Mouse (Mus musculus): ENCODE results near the gene Npw. TPM values are rescaled to one million over a fixed set of nuclear protein-coding genes. Genes with fewer than 3 reads are reported as not detected.

The Npw gene
- polyA plus RNA-seq, 1 experiment from 2014 or later: not detected

Other genes starting within 250 kb of the Npw start
- gene Rnps1, start 243.9 kb downstream of the Npw start, polyA plus RNA-seq (2015; fragmentation: Nextera tagmentation; extraction: Ambion mirVana): 232 and 240 TPM in 2 replicates
- 23.2 and 31.3 TPM in 2 replicates for gene Eci1, start 231.8 kb downstream of the Npw start, polyA plus RNA-seq (2015; fragmentation: Nextera tagmentation; extraction: Ambion mirVana)
- 1.7 and 1.9 TPM in 2 replicates for gene Dnase1l2, start 215.4 kb downstream of the Npw start, polyA plus RNA-seq (2015; fragmentation: Nextera tagmentation; extraction: Ambion mirVana)
- 12.2 and 24.5 TPM in 2 replicates for gene E4f1, start 188.1 kb downstream of the Npw start, polyA plus RNA-seq (2015; fragmentation: Nextera tagmentation; extraction: Ambion mirVana)
- 55.7 and 57.4 TPM in 2 replicates for gene Pgp, start 188.1 kb downstream of the Npw start, polyA plus RNA-seq (2015; fragmentation: Nextera tagmentation; extraction: Ambion mirVana)
- gene Bricd5, start 184.6 kb downstream of the Npw start, polyA plus RNA-seq (2015; fragmentation: Nextera tagmentation; extraction: Ambion mirVana): 0.18 TPM in 1 of 2 replicates, not detected in the other
- gene Mlst8, start 179.4 kb downstream of the Npw start, polyA plus RNA-seq (2015; fragmentation: Nextera tagmentation; extraction: Ambion mirVana): 18.6 and 19.2 TPM in 2 replicates
- gene Caskin1, start 169.9 kb downstream of the Npw start, polyA plus RNA-seq (2015; fragmentation: Nextera tagmentation; extraction: Ambion mirVana): 0.10 and 0.19 TPM in 2 replicates
- gene Traf7, start 130.5 kb downstream of the Npw start, polyA plus RNA-seq (2015; fragmentation: Nextera tagmentation; extraction: Ambion mirVana): 59.9 and 64.3 TPM in 2 replicates
- 1.5 and 2.4 TPM in 2 replicates for gene Rab26, start 124.2 kb downstream of the Npw start, polyA plus RNA-seq (2015; fragmentation: Nextera tagmentation; extraction: Ambion mirVana)
- gene Pkd1, start 108.6 kb downstream of the Npw start, polyA plus RNA-seq (2015; fragmentation: Nextera tagmentation; extraction: Ambion mirVana): 4.6 and 6.4 TPM in 2 replicates
- 25.0 and 26.0 TPM in 2 replicates for gene Tsc2, start 25.8 kb downstream of the Npw start, polyA plus RNA-seq (2015; fragmentation: Nextera tagmentation; extraction: Ambion mirVana)
- gene Nthl1, start 25.8 kb downstream of the Npw start, polyA plus RNA-seq (2015; fragmentation: Nextera tagmentation; extraction: Ambion mirVana): 8.2 and 10.4 TPM in 2 replicates
- 11.3 and 11.9 TPM in 2 replicates for gene Slc9a3r2, start 8.1 kb downstream of the Npw start, polyA plus RNA-seq (2015; fragmentation: Nextera tagmentation; extraction: Ambion mirVana)
- gene Zfp598, start 11.2 kb upstream of the Npw start, polyA plus RNA-seq (2015; fragmentation: Nextera tagmentation; extraction: Ambion mirVana): 11.6 and 14.5 TPM in 2 replicates
- gene Syngr3, start 31.5 kb upstream of the Npw start, polyA plus RNA-seq (2015; fragmentation: Nextera tagmentation; extraction: Ambion mirVana): 0.09 and 0.13 TPM in 2 replicates
- 36.0 and 36.2 TPM in 2 replicates for gene Gfer, start 37.7 kb upstream of the Npw start, polyA plus RNA-seq (2015; fragmentation: Nextera tagmentation; extraction: Ambion mirVana)
- 2.3 and 3.0 TPM in 2 replicates for gene Noxo1, start 37.8 kb upstream of the Npw start, polyA plus RNA-seq (2015; fragmentation: Nextera tagmentation; extraction: Ambion mirVana)
- gene Tbl3, start 49.2 kb upstream of the Npw start, polyA plus RNA-seq (2015; fragmentation: Nextera tagmentation; extraction: Ambion mirVana): 65.9 TPM in 2 replicates
- gene Rnf151, start 59.6 kb upstream of the Npw start, polyA plus RNA-seq (2015; fragmentation: Nextera tagmentation; extraction: Ambion mirVana): 0.13 TPM in 1 of 2 replicates, not detected in the other
- gene Rps2, start 59.7 kb upstream of the Npw start, polyA plus RNA-seq (2015; fragmentation: Nextera tagmentation; extraction: Ambion mirVana): 1,372 and 1,374 TPM in 2 replicates
- 304 and 335 TPM in 2 replicates for gene Ndufb10, start 66.0 kb upstream of the Npw start, polyA plus RNA-seq (2015; fragmentation: Nextera tagmentation; extraction: Ambion mirVana)
- gene Rpl3l, start 69.4 kb upstream of the Npw start, polyA plus RNA-seq (2015; fragmentation: Nextera tagmentation; extraction: Ambion mirVana): 0.82 and 1.6 TPM in 2 replicates
- gene Msrb1, start 78.2 kb upstream of the Npw start, polyA plus RNA-seq (2015; fragmentation: Nextera tagmentation; extraction: Ambion mirVana): 48.7 and 53.4 TPM in 2 replicates
- gene Hs3st6, start 94.5 kb upstream of the Npw start, polyA plus RNA-seq (2015; fragmentation: Nextera tagmentation; extraction: Ambion mirVana): 0.25 and 0.40 TPM in 2 replicates
- 0.17 and 0.23 TPM in 2 replicates for gene Meiob, start 145.8 kb upstream of the Npw start, polyA plus RNA-seq (2015; fragmentation: Nextera tagmentation; extraction: Ambion mirVana)
- 65.8 and 74.0 TPM in 2 replicates for gene Hagh, start 181.7 kb upstream of the Npw start, polyA plus RNA-seq (2015; fragmentation: Nextera tagmentation; extraction: Ambion mirVana)
- 11.0 and 12.8 TPM in 2 replicates for gene Fahd1, start 191.9 kb upstream of the Npw start, polyA plus RNA-seq (2015; fragmentation: Nextera tagmentation; extraction: Ambion mirVana)
- 2.1 and 2.4 TPM in 2 replicates for gene Igfals, start 207.5 kb upstream of the Npw start, polyA plus RNA-seq (2015; fragmentation: Nextera tagmentation; extraction: Ambion mirVana)
- 109 and 112 TPM in 2 replicates for gene Nubp2, start 227.9 kb upstream of the Npw start, polyA plus RNA-seq (2015; fragmentation: Nextera tagmentation; extraction: Ambion mirVana)
- gene Spsb3, start 228.2 kb upstream of the Npw start, polyA plus RNA-seq (2015; fragmentation: Nextera tagmentation; extraction: Ambion mirVana): 89.2 and 97.8 TPM in 2 replicates
- gene Eme2, start 236.6 kb upstream of the Npw start, polyA plus RNA-seq (2015; fragmentation: Nextera tagmentation; extraction: Ambion mirVana): 19.9 and 24.9 TPM in 2 replicates
- 128 and 136 TPM in 2 replicates for gene Mrps34, start 236.7 kb upstream of the Npw start, polyA plus RNA-seq (2015; fragmentation: Nextera tagmentation; extraction: Ambion mirVana)
- 47.7 and 57.2 TPM in 2 replicates for gene Nme3, start 238.0 kb upstream of the Npw start, polyA plus RNA-seq (2015; fragmentation: Nextera tagmentation; extraction: Ambion mirVana)